Mouse (Mus musculus): ENCODE data around the gene Olfr1045. TPM values are rescaled to one million over a fixed set of nuclear protein-coding genes. Genes with fewer than 3 reads are reported as not detected.
"Not testable (repeated sequence)": the region's sequence is repeated elsewhere in the genome, so short reads cannot be mapped to it uniquely, and the experiment has no call there.

Gene Olfr1045
- not detected for total RNA-seq (2021)
- long read RNA-seq, experiment 1, result 0 reads
- long read RNA-seq, experiment 2, result 0 reads

DNA sequence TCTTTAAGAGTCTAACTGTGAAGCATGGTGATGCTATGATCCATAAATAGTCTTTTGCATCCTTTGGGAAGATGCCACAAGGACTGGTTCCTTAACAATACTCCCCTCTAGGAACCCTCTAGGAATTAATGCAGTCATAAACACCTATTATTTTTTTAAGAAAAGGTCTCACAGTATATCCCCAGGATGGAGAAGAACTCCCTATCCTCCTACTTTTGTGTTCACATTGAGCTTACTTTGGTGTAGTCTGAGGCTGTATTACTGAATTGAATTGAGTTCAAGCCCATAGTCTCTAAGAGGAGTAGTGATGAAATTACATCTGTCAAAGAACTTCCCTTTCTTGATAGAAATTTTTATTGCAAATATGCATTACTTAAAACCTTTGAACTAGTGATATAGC lies at the start of gene Olfr1045:
Gene Olfr1045 (minus strand): TSS at position 101 of the 400 bp plus-strand sequence.
- DNase-seq (ENCODE audit: low spot score in 2 of 2), result no peak

DNA sequence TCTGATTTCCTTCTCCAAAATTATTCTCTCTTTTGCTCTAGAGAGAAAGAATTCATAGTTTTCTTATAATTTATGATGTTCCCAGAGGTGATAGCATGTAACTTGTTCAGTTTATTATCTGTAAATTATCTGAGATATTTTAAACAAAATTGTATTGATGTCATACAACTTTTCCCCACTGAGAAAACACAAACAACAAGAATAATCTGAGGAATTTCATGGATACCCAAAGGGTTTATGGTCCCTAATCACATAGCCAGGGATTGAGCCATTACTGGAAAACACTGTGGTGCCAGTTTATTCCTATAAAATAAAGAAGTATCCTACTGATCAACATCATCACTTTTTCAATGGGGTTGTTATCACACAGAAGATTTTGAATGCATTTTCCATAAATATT lies 37.4 kb upstream of the Olfr1045 start, which contains the start of gene Olfr1048:
Gene Olfr1048 (minus strand): TSS at position 101 of the 400 bp plus-strand sequence.
- no peak for DNase-seq (ENCODE audit: low spot score in 2 of 2)

DNA sequence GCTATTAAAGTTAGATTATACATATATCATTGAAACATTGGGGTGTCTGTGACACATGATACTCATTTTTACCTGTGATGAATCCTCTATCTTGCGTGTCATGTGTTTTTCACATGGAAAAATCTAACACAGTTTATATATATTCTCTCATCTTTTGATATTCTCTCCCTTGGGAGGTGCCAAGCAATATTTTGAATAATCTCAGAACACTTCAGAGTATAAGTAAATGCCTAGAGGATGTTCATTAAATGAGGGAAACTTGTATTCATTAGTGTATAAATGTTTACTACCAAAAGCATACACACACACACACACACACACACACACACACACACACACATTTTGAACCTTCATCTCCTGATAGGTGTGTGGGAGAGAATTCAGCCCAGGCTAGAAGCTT lies 28.5 kb upstream of the Olfr1045 start, which contains the start of gene Olfr1047:
Gene Olfr1047 (minus strand): TSS at position 101 of the 400 bp plus-strand sequence.
- DNase-seq (ENCODE audit: low spot score in 2 of 2), result no peak

DNA sequence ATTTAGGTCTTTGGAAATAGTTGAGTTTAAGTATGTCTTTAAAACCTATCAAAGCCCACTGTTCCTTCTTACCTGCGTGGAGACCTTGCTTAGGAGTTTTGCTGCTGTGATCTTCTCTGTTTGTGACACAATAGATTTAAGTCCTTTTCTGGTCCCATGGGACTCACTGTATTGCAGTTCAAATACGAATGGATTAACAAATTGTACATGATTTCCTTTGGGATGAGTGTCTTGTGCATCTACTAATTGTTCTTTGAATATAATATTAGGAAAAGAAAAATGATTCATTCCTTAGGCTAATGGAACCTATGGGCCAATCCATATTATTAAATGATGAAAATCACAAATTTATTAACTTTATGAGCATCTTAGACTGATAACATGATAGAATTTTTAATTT lies 16.4 kb upstream of the Olfr1045 start, which contains the start of gene Olfr1046:
Gene Olfr1046 (minus strand): TSS at position 101 of the 400 bp plus-strand sequence.
- no peak for DNase-seq (ENCODE audit: low spot score in 2 of 2)

DNA sequence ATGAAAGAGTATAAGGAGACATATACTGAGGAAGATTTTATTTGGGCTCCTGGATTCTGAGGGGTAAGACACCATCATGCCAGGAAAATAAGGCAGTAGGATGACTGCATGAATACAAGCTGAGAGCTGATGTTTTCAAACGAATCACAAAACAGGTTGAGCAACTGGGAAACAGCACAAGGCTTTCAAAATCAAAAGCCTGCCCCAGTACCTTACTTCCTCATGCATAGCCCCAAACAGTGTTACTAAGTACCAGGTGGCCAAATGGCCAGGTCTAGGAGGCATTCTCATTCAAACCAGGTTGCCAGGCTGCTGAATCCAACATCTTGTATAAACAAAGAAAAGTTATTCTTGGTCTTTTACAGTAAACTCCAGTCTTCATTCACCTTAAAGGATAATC lies 6.9 kb downstream of the Olfr1045 start:
- DNase-seq (ENCODE audit: low spot score in 2 of 2), result no peak

DNA sequence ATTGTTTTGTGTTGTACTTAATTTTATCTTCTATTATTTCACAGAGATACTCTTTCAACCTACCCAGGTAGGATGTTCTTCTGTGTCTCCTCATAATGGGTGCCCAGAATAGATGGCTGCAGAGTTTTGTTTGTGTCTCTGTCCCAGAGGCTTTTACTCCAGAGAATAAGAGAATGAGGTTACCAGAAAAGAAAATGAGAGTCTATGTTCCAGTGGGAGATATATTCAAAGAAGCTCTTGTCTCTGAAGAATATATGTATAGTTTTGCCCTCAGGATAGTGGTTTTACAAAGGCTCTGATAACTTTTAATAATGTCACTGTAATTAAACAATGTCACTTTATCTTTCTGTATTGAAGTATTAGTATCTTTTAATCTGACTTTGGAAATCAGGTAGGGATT lies 17.2 kb downstream of the Olfr1045 start, which contains the start of gene Olfr52:
Gene Olfr52 (minus strand): TSS at position 101 of the 400 bp plus-strand sequence.
- no peak for DNase-seq (ENCODE audit: low spot score in 2 of 2)

DNA sequence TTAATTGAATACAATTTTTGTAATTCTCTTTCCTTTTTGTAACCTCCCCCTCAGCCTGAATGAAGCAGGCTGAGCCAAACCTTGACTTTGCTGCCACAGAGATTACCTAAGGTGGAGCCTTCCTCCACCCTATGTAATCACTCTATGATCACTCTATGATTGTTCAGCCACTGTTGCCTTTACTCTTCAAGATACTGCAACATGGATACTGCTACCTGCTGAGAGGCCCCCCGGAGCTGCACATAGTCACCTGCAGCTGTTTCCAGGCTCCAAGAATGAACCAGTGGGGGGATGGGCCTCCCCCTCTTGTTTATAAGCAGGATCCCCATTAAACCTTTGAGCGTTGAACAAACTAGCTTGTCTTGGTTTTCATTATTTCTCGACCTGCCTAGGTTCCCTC lies 22.9 kb downstream of the Olfr1045 start:
- no peak for DNase-seq (ENCODE audit: low spot score in 2 of 2)

DNA sequence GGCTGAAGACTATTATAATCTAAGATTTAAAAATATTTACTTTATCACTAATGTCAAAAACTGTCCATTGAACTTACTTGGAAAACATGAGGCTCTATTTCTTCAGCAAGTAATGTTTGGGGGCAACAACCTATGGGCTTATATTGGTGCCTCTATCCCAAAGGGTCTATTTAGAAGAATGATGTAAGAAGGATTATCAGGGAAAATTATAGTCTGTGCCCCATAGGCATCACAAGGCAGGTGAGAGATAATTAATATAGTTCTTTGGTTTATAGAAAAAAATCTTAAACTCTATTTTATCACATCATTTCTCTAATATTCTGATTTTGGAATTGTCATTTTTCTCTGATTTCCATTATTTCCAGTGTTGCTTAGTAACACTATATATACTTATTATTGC lies 25.1 kb downstream of the Olfr1045 start, which contains the start of gene Olfr1044:
Gene Olfr1044 (minus strand): TSS at position 101 of the 400 bp plus-strand sequence.
- DNase-seq (ENCODE audit: low spot score in 2 of 2), result no peak

DNA sequence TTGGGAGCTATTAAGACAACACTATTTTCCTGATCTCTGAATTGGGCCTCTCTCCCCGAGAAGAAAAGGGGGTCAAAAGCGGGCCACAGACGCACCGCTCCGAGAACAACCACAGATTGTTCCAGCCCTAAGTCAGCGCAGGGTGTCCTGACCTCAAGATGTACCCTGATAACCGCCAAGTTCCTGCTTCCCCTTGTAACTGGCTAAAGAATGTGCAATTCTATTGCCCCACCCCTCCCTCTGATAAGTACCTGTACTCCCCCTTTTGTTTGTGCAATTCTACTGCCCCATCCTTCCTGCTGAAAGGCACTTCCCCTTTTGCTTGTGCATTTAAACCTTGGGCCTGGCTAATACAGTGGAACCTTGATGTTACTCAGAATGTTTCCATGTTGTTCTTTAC lies 27.4 kb downstream of the Olfr1045 start:
- DNase-seq (ENCODE audit: low spot score in 2 of 2), result not testable (repeated sequence)

DNA sequence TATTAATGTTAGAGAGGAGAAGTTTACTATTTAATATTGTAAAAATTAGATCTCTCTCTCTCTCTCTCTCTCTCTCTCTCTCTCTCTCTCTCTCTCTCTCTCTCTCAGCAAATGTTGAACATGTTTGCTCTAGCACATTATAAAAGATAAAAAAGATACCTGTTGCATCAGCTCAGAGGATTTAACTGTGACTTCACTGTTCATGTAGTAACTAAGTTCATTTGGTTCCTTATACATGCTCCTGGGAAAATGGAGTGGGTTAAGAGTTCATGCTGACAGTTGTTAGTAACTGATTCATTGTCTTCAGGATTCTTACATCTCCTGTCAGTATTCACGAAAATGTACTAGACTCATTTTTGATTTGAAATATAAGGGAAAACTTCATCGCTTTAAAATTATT lies 35.4 kb downstream of the Olfr1045 start, which contains the start of gene Olfr1043:
Gene Olfr1043 (minus strand): TSS at position 101 of the 400 bp plus-strand sequence.
- no peak for DNase-seq (ENCODE audit: low spot score in 2 of 2)

DNA sequence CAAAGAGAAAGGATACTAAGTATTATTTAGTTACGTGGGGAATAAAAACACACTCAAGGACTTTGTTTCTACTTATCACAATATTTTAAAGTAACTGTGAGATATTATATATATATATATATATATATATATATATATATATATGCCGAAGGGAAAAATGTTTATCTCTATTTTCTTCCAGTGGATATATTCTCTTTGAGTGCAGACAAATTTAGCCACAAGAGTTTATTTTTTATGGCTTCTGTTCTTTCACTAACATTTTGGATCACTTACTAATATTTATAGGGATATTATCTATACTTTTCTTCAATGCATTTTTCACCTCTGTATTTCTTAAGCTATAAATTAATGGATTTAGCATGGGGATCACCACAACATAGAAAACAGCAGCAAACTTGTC lies 41.1 kb downstream of the Olfr1045 start, which contains the start of gene Olfr1042:
Gene Olfr1042 (minus strand): TSS at position 101 of the 400 bp plus-strand sequence.
- DNase-seq (ENCODE audit: low spot score in 2 of 2), result no peak

DNA sequence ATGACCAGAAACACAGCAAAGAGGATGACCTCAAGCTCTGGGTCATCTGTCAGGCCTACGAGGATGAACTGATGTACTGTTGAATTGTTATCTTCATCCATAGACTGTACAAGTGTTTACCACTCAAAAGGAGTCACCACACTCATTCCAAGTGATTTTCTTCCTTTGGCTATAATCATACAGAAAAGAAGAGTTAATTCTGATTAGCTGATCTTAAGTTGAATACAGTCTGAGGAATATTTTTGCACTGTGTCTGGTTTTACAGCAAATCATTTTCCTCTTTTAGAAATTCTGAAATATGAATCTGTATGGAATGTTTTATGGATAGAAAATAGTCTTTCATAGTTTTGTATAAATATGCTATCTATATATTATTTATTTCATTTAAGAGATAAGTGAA lies 56.2 kb downstream of the Olfr1045 start, which contains the start of gene Olfr1040:
Gene Olfr1040 (minus strand): TSS at position 101 of the 400 bp plus-strand sequence.
- no peak for DNase-seq (ENCODE audit: low spot score in 2 of 2)

Other genes with a start within 250 kb of the Olfr1045 start
- not detected for gene Olfr1029, start 229.1 kb downstream of the Olfr1045 start, total RNA-seq (2021)
- gene Olfr1030, start 223.7 kb downstream of the Olfr1045 start, total RNA-seq (2021), result not detected
- not detected for gene Olfr1031, start 212.7 kb downstream of the Olfr1045 start, total RNA-seq (2021)
- not detected for gene Olfr1032, start 197.5 kb downstream of the Olfr1045 start, total RNA-seq (2021)
- gene Olfr1033, start 182.4 kb downstream of the Olfr1045 start, total RNA-seq (2021), result not detected
- gene Olfr1034, start 157.1 kb downstream of the Olfr1045 start, total RNA-seq (2021), result not detected
- gene Olfr1036, start 129.0 kb downstream of the Olfr1045 start, total RNA-seq (2021), result not detected
- gene Olfr1037, start 115.6 kb downstream of the Olfr1045 start, total RNA-seq (2021), result not detected
- gene Olfr1039, start 67.1 kb downstream of the Olfr1045 start, total RNA-seq (2021), result not detected
- not detected for gene Olfr1040, start 56.3 kb downstream of the Olfr1045 start, total RNA-seq (2021)
- not detected for gene Olfr1042, start 41.2 kb downstream of the Olfr1045 start, total RNA-seq (2021)
- not detected for gene Olfr1043, start 35.5 kb downstream of the Olfr1045 start, total RNA-seq (2021)
- not detected for gene Olfr1044, start 25.2 kb downstream of the Olfr1045 start, total RNA-seq (2021)
- gene Olfr52, start 17.3 kb downstream of the Olfr1045 start, total RNA-seq (2021), result not detected
- not detected for gene Olfr1046, start 16.3 kb upstream of the Olfr1045 start, total RNA-seq (2021)
- gene Olfr1047, start 28.4 kb upstream of the Olfr1045 start, total RNA-seq (2021), result not detected
- not detected for gene Olfr1048, start 37.3 kb upstream of the Olfr1045 start, total RNA-seq (2021)
- gene Olfr1049, start 55.3 kb upstream of the Olfr1045 start, total RNA-seq (2021), result not detected
- gene Olfr1051, start 76.1 kb upstream of the Olfr1045 start, total RNA-seq (2021), result not detected
- not detected for gene Olfr1052, start 89.4 kb upstream of the Olfr1045 start, total RNA-seq (2021)
- gene Olfr1053, start 112.3 kb upstream of the Olfr1045 start, total RNA-seq (2021), result not detected
- gene Olfr1054, start 132.4 kb upstream of the Olfr1045 start, total RNA-seq (2021), result not detected
- not detected for gene Olfr1055, start 147.3 kb upstream of the Olfr1045 start, total RNA-seq (2021)
- gene Olfr1056, start 159.5 kb upstream of the Olfr1045 start, total RNA-seq (2021), result not detected
- not detected for gene Olfr1057, start 175.4 kb upstream of the Olfr1045 start, total RNA-seq (2021)
- not detected for gene Olfr1058, start 185.6 kb upstream of the Olfr1045 start, total RNA-seq (2021)
- gene Olfr1061, start 211.0 kb upstream of the Olfr1045 start, total RNA-seq (2021), result not detected
- not detected for gene Olfr1062, start 223.7 kb upstream of the Olfr1045 start, total RNA-seq (2021)
- not detected for gene Olfr1065, start 247.6 kb upstream of the Olfr1045 start, total RNA-seq (2021)